Mouse (Mus musculus) E14TG2a.4 (cell line): ENCODE data around the gene Ints14.
"Not testable (repeated sequence)": the region's sequence is repeated elsewhere in the genome, so short reads cannot be mapped to it uniquely, and the experiment has no call there.

Source experiments
- H3K27me3 ChIP-seq: 2 replicates; pipeline ENCODE4 v1.6.1; 2014; ENCODE audit warnings: low read length, control low read depth; ENCODE audit not compliant: insufficient read depth
- H3K36me3 ChIP-seq: 2 replicates; pipeline ENCODE4 v1.6.1; 2014; ENCODE audit warnings: low read length, control low read depth; ENCODE audit not compliant: insufficient read depth
- H3K4me1 ChIP-seq: replicated peaks from 2 replicates; pipeline ENCODE4 v1.6.1; 2014; ENCODE audit warnings: low read depth, low read length, control low read depth
- H3K4me3 ChIP-seq: replicated peaks from 2 replicates; pipeline ENCODE4 v1.5.1; 2014; ENCODE audit warnings: mild to moderate bottlenecking, low read length
- H3K9me3 ChIP-seq: 2 replicates; pipeline ENCODE4 v1.6.1; 2014; ENCODE audit warnings: low read length, control low read depth
- CTCF ChIP-seq: conservative IDR thresholded peaks from 2 replicates; pipeline ENCODE4 v1.5.1; 2014; ENCODE audit warnings: low read length
- NANOG ChIP-seq: IDR thresholded peaks from 2 replicates; pipeline ENCODE4 v1.6.1; 2014; ENCODE audit warnings: borderline replicate concordance, low read length, mixed read lengths
- POU5F1 ChIP-seq: IDR thresholded peaks from 2 replicates; pipeline ENCODE4 v1.6.1; 2014; ENCODE audit warnings: low read length, borderline replicate concordance

Gene Ints14

GRCm38 (mm10) chr9:65031355-65031754, 70.7 kb downstream of the Ints14 start:
- H3K36me3 ChIP-seq, result peaks cover 12% of the 10 kb centered on the region
- not testable (repeated sequence) for H3K27me3 ChIP-seq, H3K4me3 ChIP-seq, H3K9me3 ChIP-seq
- TF ChIP-seq CTCF, result peak; percentile 11; the same call in 1 of the 2 replicates
- peaks cover 25% of the 10 kb centered on the region for H3K4me1 ChIP-seq

GRCm38 (mm10) chr9:65031894-65032268, 71.2 kb downstream of the Ints14 start:
- TF ChIP-seq CTCF (no peak; the same call in 1 of the 2 replicates), POU5F1 (no peak), NANOG (no peak)
- Histone ChIP-seq H3K9me3 (peaks cover 5% of the 10 kb centered on the region; the same call in 1 of the 2 replicates), H3K36me3 (peaks cover 17% of the 10 kb centered on the region), H3K4me1 (peaks cover 25% of the 10 kb centered on the region), H3K4me3 (peak overlapping the region; percentile 100), H3K27me3 (no peaks in the 10 kb centered on the region)

DNA sequence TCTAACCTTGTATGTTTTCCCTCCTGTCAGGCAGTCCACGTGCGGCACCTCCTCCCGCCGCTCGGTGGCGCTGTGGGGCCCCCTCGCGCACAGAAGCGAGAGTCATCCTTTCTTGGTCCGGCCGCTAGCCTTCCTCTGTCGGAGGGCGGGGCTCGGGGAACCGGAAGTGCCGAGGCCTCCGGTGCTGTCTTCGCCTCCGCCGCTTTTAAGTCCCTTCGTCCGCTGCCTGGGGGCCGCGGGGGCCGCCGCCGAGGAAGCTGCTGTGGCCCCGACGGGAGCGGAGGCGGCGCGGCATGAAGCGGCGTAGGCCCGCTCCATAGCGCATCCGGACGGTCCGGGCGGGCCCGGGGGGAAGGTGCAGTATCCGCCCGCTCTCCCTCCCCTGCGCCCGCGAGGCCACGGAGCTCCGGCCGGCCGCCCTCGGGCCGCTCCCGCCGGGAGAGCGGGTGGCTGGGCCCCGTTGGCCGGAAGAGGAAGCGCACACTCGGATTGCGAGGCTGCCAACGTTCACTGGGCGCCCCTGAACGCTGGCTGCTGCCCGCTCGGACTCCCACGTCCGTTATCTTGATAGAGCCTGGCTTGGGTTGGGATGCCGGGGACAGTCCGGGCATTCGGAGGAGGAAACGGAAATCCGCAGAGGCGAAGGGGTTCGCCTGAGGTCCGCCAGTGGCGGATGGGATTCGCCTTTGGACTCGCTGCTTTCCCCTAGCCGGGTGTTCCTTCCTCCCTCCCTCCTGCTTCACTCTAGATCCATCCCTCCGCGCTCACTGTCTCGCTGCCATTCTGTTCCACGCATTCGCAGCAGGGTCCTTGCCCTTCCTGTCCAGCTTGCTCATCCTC, 71.8 kb downstream of the Ints14 start, which contains the start of gene Dpp8:
Gene Dpp8 (plus strand): TSS at position 146 of the 840 bp plus-strand sequence.
- Histone ChIP-seq H3K27me3 (no peaks in the 10 kb centered on the region), H3K4me1 (peaks cover 25% of the 10 kb centered on the region), H3K4me3 (peak within 1 kb of the TSS; percentile 100), H3K36me3 (peaks cover 22% of the 10 kb centered on the region), H3K9me3 (peaks cover 5% of the 10 kb centered on the region; the same call in 1 of the 2 replicates)
- TF ChIP-seq CTCF (peak; percentile 57; the same call in 1 of the 2 replicates), NANOG (no peak)

- Histone ChIP-seq H3K36me3 (peaks cover 54% of the 10 kb centered on the region), H3K4me3 (no peak overlapping the region), H3K27me3 (no peaks in the 10 kb centered on the region), H3K4me1 (peaks cover 19% of the 10 kb centered on the region), H3K9me3 (no peaks in the 10 kb centered on the region)
- no peak for TF ChIP-seq NANOG
- no peak for TF ChIP-seq POU5F1
- no peak for TF ChIP-seq CTCF
Measured at GRCm38 (mm10) chr9:65036456-65036855, 75.8 kb downstream of the Ints14 start.
